Mouse (Mus musculus) forebrain, embryonic 16.5 days (tissue): ENCODE measurements at regions not wholly inside any gene's neighbourhood (a gene's known extent, or its start where the extent isn't known, plus 50 kb on each side); places are given as distances from the start of the nearest gene placed in this dataset.

Experiments
- ATAC-seq: fragments of 200-750 bp; cut with Nextera tagmentation; 2 replicates; pipeline ENCODE4 v1.8.0; 2017; ENCODE audit warnings: mild to moderate bottlenecking, moderate library complexity
- H3K27ac ChIP-seq: fragments of 300-500 bp; sonication (generic); 2 replicates; pipeline ENCODE4 v1.5.1; 2014; ENCODE audit warnings: low read length, control low read depth
- H3K27me3 ChIP-seq: fragments of 300-500 bp; sonication (generic); replicated peaks from 2 replicates; pipeline ENCODE4 v1.6.1; 2014; ENCODE audit warnings: low read length; ENCODE audit not compliant: control insufficient read depth, insufficient read depth
- H3K36me3 ChIP-seq: fragments of 300-500 bp; sonication (generic); 2 replicates; pipeline ENCODE4 v1.6.1; 2014; ENCODE audit not compliant: control insufficient read depth, insufficient read depth
- H3K4me1 ChIP-seq: fragments of 300-500 bp; sonication (generic); replicated peaks from 2 replicates; pipeline ENCODE4 v1.6.1; 2014; ENCODE audit warnings: low read length; ENCODE audit not compliant: control insufficient read depth, insufficient read depth
- H3K4me2 ChIP-seq: fragments of 300-500 bp; sonication (generic); 2 replicates; pipeline ENCODE4 v1.6.1; 2014; ENCODE audit warnings: mild to moderate bottlenecking, low read length, control low read depth
- H3K4me3 ChIP-seq: fragments of 300-500 bp; sonication (generic); replicated peaks from 2 replicates; pipeline ENCODE4 v1.5.1; 2014; ENCODE audit warnings: mild to moderate bottlenecking, low read length, control low read depth
- H3K9ac ChIP-seq: fragments of 300-500 bp; sonication (generic); replicated peaks from 2 replicates; pipeline ENCODE4 v1.6.1; 2014; ENCODE audit warnings: low read depth, low read length, control low read depth
- H3K9me3 ChIP-seq: fragments of 300-500 bp; sonication (generic); 2 replicates; pipeline ENCODE4 v1.6.1; 2016; ENCODE audit warnings: low read length; ENCODE audit not compliant: control insufficient read depth
- WGBS: fragments of 180-500 bp; shearing (Covaris S2); extraction: QIAGEN DNeasy Blood & Tissue Kit; methylation state at CpG from one replicate; pipeline ENCODE4 v1.1.7; 2014; 5-methylcytosine and 5-hydroxymethylcytosine counted together

- Histone ChIP-seq H3K4me3 (no peak overlapping the region), H3K36me3 (no peaks in the 10 kb centered on the region), H3K27me3 (no peaks in the 10 kb centered on the region), H3K4me2 (peak overlapping the region; percentile 36), H3K4me1 (peaks cover 16% of the 10 kb centered on the region), H3K9me3 (no peaks in the 10 kb centered on the region), H3K27ac (peak overlapping the region; percentile 70), H3K9ac (0 out of 2 replicates have a peak overlapping the region, but pooled peaks have one; percentile 19)
- 26% methylated on average over 7 of the region's 7 CpGs for WGBS
- peak; percentile 78 for ATAC-seq
Measured at GRCm38 (mm10) chr10:111099812-111100464, 64.6 kb upstream of the Osbpl8 start.

DNA sequence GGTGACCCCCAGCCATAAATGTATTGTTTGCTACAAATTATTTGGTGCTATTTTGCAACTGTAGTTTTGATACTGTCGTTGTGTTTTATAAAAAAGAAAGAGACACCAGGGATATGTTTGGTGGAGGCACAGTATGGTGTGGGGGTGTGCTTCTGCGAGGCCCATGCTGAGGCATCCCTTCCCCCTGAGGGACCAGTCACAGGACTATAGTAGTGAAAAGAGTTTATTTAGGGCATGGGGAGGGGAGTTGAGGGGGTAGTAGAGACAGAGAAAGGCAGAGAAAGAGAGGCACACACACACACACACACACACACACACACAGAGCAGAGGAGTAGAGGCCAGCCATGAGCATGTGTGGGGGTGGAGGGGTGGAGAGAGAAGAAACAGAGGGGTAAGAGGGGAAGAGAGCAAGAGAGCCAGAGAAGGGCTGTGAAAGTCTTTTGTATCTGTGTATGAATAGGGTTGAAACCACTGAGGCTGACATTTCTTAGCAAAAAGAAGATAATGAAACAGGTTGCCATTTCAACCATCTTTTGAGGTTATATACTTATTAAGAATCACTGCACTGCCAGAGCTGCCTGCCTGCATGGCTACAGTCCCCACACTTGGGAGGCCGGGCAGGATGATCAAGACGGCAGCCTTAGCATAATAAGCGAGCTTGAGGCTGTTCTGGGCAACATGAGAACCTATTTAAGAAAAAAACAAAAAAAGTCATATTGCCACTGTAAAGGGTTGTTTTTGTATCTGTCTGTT lies 65.3 kb upstream of the Osbpl8 start:
- no peaks in the 10 kb centered on the region for H3K9me3 ChIP-seq
- WGBS, result 54% methylated on average over 5 of the region's 5 CpGs
- H3K4me2 ChIP-seq, result no peak overlapping the region

GRCm38 (mm10) chr10:111097245-111097644 lies 67.3 kb upstream of the Osbpl8 start:
- H3K36me3 ChIP-seq, result no peaks in the 10 kb centered on the region
- no peak overlapping the region for H3K4me3 ChIP-seq
- no peak overlapping the region for H3K27ac ChIP-seq
- no peaks in the 10 kb centered on the region for H3K9me3 ChIP-seq
- no peaks in the 10 kb centered on the region for H3K27me3 ChIP-seq
- H3K9ac ChIP-seq, result no peak overlapping the region
- 22% methylated on average over 5 of the region's 5 CpGs for WGBS
- H3K4me2 ChIP-seq, result no peak overlapping the region
- H3K4me1 ChIP-seq, result peaks cover 16% of the 10 kb centered on the region
- peak; percentile 56 for ATAC-seq

More for the DNA sequence above, 65.3 kb upstream of the Osbpl8 start:
- H3K4me1 ChIP-seq, result peaks cover 16% of the 10 kb centered on the region
- H3K9ac ChIP-seq, result no peak overlapping the region
- no peaks in the 10 kb centered on the region for H3K27me3 ChIP-seq
- H3K4me3 ChIP-seq, result no peak overlapping the region
- peak; percentile 26; the same call in 1 of the 2 replicates for ATAC-seq
- H3K36me3 ChIP-seq, result no peaks in the 10 kb centered on the region
- peak overlapping the region; percentile 70; the same call in 1 of the 2 replicates for H3K27ac ChIP-seq

DNA sequence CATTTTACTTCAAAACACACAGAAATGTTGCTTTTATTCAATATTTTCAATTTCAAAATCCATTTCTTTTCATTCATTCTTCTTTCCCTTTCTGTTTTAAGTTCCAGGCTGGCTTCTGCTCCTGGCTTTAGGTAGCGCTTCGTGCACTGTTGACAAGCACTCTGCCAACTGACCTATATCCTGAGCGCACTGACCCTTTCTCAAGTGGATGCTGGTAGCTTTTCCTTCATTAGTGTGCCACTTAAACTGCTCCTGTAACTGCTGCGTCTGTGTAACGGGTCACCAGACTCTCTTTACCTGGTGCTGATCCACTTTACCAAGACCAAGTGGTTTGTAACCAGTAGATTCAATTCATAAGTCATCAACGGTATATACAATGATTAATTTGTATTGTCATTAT lies 67.7 kb upstream of the Osbpl8 start:
- ATAC-seq, result no peak
- Histone ChIP-seq H3K9me3 (no peaks in the 10 kb centered on the region), H3K4me3 (no peak overlapping the region), H3K27ac (no peak overlapping the region), H3K4me1 (peaks cover 16% of the 10 kb centered on the region), H3K36me3 (no peaks in the 10 kb centered on the region), H3K4me2 (no peak overlapping the region), H3K9ac (no peak overlapping the region), H3K27me3 (no peaks in the 10 kb centered on the region)
- WGBS, result 78% methylated on average over 6 of the region's 6 CpGs

DNA sequence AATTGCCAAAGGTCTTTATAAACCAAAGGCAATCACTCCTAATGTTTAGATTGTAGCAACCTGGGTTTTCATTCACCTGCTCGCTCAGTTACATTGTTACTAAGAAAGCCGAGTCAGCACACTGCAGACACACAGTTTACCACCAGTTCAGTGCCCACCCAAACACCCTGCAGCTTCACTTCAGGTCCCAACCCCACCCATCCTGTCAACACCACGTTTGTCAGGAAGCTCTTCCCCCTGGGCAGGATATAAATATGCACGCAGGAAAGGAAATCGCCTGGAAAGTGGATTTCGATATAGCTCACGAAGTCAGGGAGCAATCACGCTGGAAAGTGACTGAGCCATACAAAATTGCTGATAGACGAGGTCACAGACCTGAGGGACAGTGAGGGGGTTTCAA lies 70.1 kb upstream of the Osbpl8 start:
- H3K36me3 ChIP-seq, result no peaks in the 10 kb centered on the region
- H3K9me3 ChIP-seq, result no peaks in the 10 kb centered on the region
- H3K27me3 ChIP-seq, result no peaks in the 10 kb centered on the region
- no peak overlapping the region for H3K9ac ChIP-seq
- H3K4me3 ChIP-seq, result no peak overlapping the region
- peaks cover 10% of the 10 kb centered on the region for H3K4me1 ChIP-seq
- 64% methylated on average over 9 of the region's 9 CpGs for WGBS
- H3K27ac ChIP-seq, result no peak overlapping the region
- H3K4me2 ChIP-seq, result no peak overlapping the region
- no peak for ATAC-seq

GRCm38 (mm10) chr10:111089382-111089781 lies 75.2 kb upstream of the Osbpl8 start:
- ATAC-seq, result no peak
- WGBS, result 56% methylated on average over 5 of the region's 5 CpGs
- no peak overlapping the region for H3K27ac ChIP-seq
- no peaks in the 10 kb centered on the region for H3K4me1 ChIP-seq
- H3K27me3 ChIP-seq, result no peaks in the 10 kb centered on the region
- H3K36me3 ChIP-seq, result no peaks in the 10 kb centered on the region
- H3K4me3 ChIP-seq, result no peak overlapping the region
- no peak overlapping the region for H3K4me2 ChIP-seq
- H3K9me3 ChIP-seq, result no peaks in the 10 kb centered on the region
- H3K9ac ChIP-seq, result no peak overlapping the region

GRCm38 (mm10) chr10:111085561-111085960 lies 75.6 kb upstream of the Zdhhc17 start:
- H3K4me3 ChIP-seq, result no peak overlapping the region
- H3K36me3 ChIP-seq, result no peaks in the 10 kb centered on the region
- ATAC-seq, result no peak
- WGBS, result 77% methylated on average over 8 of the region's 8 CpGs
- peaks cover under 1% of the 10 kb centered on the region; the same call in 1 of the 2 replicates for H3K4me1 ChIP-seq
- H3K27me3 ChIP-seq, result no peaks in the 10 kb centered on the region
- no peaks in the 10 kb centered on the region for H3K9me3 ChIP-seq
- no peak overlapping the region for H3K9ac ChIP-seq
- no peak overlapping the region for H3K4me2 ChIP-seq
- no peak overlapping the region for H3K27ac ChIP-seq

GRCm38 (mm10) chr10:111084267-111084780 lies 74.4 kb upstream of the Zdhhc17 start:
- Histone ChIP-seq H3K4me1 (peaks cover 4% of the 10 kb centered on the region; the same call in 1 of the 2 replicates), H3K9me3 (no peaks in the 10 kb centered on the region), H3K27me3 (no peaks in the 10 kb centered on the region), H3K36me3 (no peaks in the 10 kb centered on the region), H3K4me3 (no peak overlapping the region), H3K27ac (no peak overlapping the region), H3K9ac (no peak overlapping the region), H3K4me2 (no peak overlapping the region)
- no peak for ATAC-seq
- WGBS, result 60% methylated on average over 4 of the region's 4 CpGs

DNA sequence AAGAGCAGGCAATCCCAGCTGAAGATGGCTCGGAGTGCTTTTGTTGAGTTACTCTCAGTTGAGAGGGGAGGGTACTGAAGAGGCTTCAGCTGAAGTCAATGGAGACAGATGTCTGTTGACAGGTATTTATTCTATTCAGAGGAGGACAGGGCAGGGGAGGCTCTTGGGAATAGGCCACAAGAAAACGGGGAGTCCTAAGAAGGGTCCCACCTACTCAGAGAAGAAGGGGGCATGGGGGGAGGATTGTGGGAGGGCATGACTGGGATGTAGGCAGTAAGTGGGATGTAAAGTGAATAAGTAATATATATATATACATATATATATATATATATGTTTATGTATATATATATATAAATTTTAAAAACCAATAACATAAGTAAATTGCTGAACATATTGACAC lies 73.9 kb upstream of the Zdhhc17 start:
- Histone ChIP-seq H3K4me1 (peaks cover 4% of the 10 kb centered on the region; the same call in 1 of the 2 replicates), H3K4me2 (no peak overlapping the region), H3K36me3 (no peaks in the 10 kb centered on the region), H3K27me3 (no peaks in the 10 kb centered on the region), H3K9me3 (no peaks in the 10 kb centered on the region), H3K4me3 (no peak overlapping the region), H3K27ac (no peak overlapping the region), H3K9ac (no peak overlapping the region)
- ATAC-seq, result no peak
- WGBS, result 49% methylated on average over 2 of the region's 2 CpGs
